Mouse (Mus musculus) ovary, postnatal 14 days (tissue): Measurements from ENCODE around the gene Olfr1323.

Experiments
- DNase-seq: peaks from one replicate; pipeline ENCODE4 v3.0.0; 2022; ENCODE audit warnings: low spot score

Olfr1323 gene

GRCm38 (mm10) chrX:50019259-50019658 lies at the start of gene Olfr1323:
Gene Olfr1323, minus strand, starts transcription at chrX:50019359.
- DNase-seq, result no peak

DNA sequence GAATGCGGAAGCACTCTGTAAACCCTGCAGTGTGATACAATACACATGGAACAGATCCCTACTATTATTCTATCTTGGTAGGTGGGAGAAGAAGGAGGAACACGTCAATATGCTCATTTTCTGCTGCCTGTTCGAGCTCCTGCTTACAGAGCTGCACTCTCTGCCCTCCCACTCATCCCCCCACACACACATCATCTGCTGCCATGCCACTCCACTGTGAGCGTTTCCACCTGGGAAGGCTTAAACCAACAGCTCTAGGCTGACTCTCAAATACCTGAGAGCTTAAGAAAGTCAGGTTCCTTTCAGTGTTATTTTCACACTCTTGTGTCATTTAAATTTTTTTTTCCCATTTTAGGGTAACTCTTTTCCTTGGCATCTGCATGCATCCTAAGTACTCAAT lies 6.9 kb downstream of the Olfr1323 start:
- DNase-seq, result no peak
